Mouse (Mus musculus): Measurements from ENCODE around the gene Eps8l2. TPM values are rescaled to one million over a fixed set of nuclear protein-coding genes. Genes with fewer than 3 reads are reported as not detected.

Eps8l2 gene
- polyA plus RNA-seq, 1 experiment from 2014 or later: 1.1 TPM

DNA sequence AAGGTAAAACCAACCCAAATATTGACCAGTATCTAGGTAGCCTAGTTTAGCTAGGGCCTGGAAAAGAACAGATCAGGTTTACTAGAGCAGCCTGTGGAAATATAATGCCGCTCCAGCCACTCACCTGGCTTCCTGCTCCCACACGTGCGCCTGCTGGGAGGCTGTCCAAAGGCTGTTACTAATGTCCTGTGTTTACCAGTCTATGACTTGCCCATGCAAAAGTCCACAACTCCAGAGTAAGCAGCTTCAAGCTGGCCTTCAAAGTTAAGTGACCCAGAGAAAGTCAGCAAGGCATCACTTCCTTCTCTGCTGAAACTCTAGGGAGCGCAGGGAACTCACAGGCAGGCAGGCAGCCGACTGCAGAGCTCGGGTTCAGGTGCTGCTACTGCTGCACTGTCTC is 6.7 kb upstream of the Eps8l2 start:
- no peak for ATAC-seq (replicated peaks; ENCODE audit: insufficient number of reproducible peaks, insufficient read depth, low FRiP score, low read depth)
- no peaks in the 10 kb centered on the region for H3K27me3 ChIP-seq
- H3K27ac ChIP-seq: no peak overlapping the region
- H3K4me1 ChIP-seq (replicated peaks): peaks cover 5% of the 10 kb centered on the region
- no peaks in the 10 kb centered on the region for H3K9me3 ChIP-seq (replicated peaks)
- 76% methylated on average over 6 of the region's 6 CpGs for WGBS
- no peak overlapping the region for H3K4me3 ChIP-seq
- no peak overlapping the region for H3K9ac ChIP-seq
- H3K4me2 ChIP-seq: no peak overlapping the region
- peaks cover 14% of the 10 kb centered on the region for H3K36me3 ChIP-seq

DNA sequence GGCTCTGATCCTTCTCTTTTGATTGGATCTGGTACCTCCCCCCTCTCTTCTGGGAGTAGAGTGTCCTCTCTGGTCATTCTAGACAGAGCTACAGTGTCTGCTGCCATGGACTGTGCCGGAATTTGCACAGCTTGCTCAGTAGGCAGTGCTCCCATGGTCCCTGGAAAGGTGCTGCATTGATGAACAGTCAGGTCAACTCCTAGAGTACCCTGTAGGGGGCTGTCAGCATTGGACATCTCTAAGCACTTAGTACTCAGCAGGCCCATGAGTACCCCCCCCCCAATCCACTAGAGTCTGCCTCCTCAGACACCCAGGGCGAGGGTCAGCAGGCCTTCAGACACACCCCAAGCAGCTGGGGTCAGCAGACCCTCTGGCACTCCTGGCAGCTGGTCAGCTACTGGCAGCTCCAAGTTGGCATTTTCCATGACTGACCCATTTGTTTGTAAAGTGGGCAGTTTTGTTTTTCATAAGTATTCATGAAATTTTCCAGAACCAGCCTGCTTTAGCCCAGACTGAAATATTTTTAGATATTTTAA is 3.6 kb upstream of the Eps8l2 start:
- H3K27me3 ChIP-seq: peaks cover 10% of the 10 kb centered on the region
- H3K4me3 ChIP-seq: no peak overlapping the region
- H3K27ac ChIP-seq: no peak overlapping the region
- H3K36me3 ChIP-seq: peaks cover 14% of the 10 kb centered on the region
- ATAC-seq (replicated peaks; ENCODE audit: insufficient number of reproducible peaks, insufficient read depth, low FRiP score, low read depth): no peak
- H3K4me1 ChIP-seq (replicated peaks): peaks cover 10% of the 10 kb centered on the region
- H3K4me2 ChIP-seq: no peak overlapping the region
- H3K9me3 ChIP-seq (replicated peaks): no peaks in the 10 kb centered on the region
- H3K9ac ChIP-seq: no peak overlapping the region
- 83% methylated on average over 2 of the region's 2 CpGs for WGBS

DNA sequence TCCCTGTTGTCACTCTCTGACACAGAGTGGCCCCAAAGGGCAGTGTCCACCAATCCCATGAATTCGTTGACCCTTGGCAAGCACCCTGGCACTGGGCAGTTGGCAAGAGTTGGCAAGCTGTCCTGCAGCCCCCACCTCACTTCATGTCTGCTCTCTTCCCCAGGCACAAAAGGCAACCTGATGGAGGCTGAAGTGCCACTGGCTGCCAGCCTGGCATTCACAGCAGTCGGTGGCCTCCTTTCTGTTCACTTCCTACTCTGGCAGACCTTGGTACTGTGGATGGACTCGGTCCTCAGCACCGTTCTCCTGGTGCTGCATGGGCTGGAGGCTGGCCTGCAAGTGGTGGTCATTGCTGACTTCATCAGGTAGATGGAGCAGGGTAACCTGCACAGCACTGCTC is 3.0 kb upstream of the Eps8l2 start:
- Histone ChIP-seq H3K36me3 (peaks cover 14% of the 10 kb centered on the region), H3K4me1 (replicated peaks) (peaks cover 10% of the 10 kb centered on the region), H3K9ac (no peak overlapping the region), H3K9me3 (replicated peaks) (no peaks in the 10 kb centered on the region), H3K27ac (no peak overlapping the region), H3K4me3 (no peak overlapping the region), H3K4me2 (no peak overlapping the region), H3K27me3 (peaks cover 10% of the 10 kb centered on the region)
- no peak for ATAC-seq (replicated peaks; ENCODE audit: insufficient number of reproducible peaks, insufficient read depth, low FRiP score, low read depth)
- WGBS: 96% methylated on average over 4 of the region's 4 CpGs

DNA sequence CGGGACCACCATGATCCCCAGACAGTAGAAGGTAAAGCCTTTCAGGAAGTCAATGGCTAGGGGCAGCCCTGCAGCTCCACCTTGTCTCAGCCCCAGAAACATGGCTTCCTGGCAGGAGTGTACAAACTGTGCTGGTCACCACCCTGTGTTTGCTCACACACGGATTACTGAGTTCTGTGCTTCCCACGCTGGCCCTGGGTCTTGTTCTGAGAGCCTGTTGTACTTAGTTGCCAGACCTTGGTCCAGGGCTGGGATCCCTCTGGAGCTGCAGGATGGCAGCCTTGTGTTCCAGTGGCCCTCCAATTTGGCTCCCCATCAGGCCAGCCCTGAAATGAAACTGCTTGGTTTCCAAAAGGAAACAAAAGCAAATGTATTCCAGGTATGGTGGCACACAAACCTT is 2.4 kb upstream of the Eps8l2 start:
- no peak for ATAC-seq (replicated peaks; ENCODE audit: insufficient number of reproducible peaks, insufficient read depth, low FRiP score, low read depth)
- Histone ChIP-seq H3K27ac (no peak overlapping the region), H3K4me2 (no peak overlapping the region), H3K9ac (no peak overlapping the region), H3K27me3 (peaks cover 10% of the 10 kb centered on the region), H3K36me3 (peaks cover 14% of the 10 kb centered on the region), H3K4me3 (no peak overlapping the region), H3K4me1 (replicated peaks) (peaks cover 10% of the 10 kb centered on the region), H3K9me3 (replicated peaks) (no peaks in the 10 kb centered on the region)
- 80% methylated on average over 3 of the region's 3 CpGs for WGBS

DNA sequence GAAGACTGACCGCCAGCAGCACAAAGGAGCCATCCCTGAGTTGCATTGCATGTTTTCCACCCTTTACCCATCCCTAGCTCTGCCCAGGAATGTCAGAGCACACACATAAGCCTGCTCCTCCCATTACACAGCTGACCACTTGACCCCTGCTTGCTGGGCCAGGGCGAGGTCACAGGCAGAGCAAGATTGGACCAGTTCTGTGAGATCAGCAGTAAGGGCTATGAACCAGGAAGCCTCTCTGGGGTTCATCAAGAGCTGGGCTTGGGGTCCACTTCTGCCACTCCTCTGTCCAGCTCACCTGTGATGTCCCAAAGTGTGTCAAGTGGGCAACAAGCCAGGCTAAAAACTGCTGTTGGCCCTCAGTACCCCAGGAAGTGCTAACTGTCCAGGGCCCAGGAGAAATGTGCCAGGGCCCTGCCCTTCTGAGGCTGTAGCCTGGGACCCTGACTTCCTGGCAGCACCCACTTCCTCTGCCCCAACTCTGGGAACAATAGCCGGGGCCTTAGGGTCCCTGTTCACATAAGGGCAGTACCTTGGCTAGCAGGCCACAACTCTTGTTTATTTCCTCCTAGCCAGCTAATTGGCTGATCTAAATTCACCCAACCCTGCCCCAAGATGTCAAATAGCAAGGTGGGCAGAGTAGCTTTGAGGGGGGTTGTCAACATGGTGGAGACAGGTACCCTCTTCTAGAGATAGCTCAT is 814 bp upstream of the Eps8l2 start:
- no peak overlapping the region for H3K9ac ChIP-seq
- WGBS: 70% methylated on average over 3 of the region's 3 CpGs
- H3K27me3 ChIP-seq: peaks cover 12% of the 10 kb centered on the region
- ATAC-seq (replicated peaks; ENCODE audit: insufficient number of reproducible peaks, insufficient read depth, low FRiP score, low read depth): no peak
- H3K4me2 ChIP-seq: no peak overlapping the region
- H3K4me3 ChIP-seq: no peak overlapping the region
- no peaks in the 10 kb centered on the region for H3K9me3 ChIP-seq (replicated peaks)
- peaks cover 10% of the 10 kb centered on the region for H3K4me1 ChIP-seq (replicated peaks)
- H3K36me3 ChIP-seq: peaks cover 11% of the 10 kb centered on the region
- H3K27ac ChIP-seq: no peak overlapping the region

DNA sequence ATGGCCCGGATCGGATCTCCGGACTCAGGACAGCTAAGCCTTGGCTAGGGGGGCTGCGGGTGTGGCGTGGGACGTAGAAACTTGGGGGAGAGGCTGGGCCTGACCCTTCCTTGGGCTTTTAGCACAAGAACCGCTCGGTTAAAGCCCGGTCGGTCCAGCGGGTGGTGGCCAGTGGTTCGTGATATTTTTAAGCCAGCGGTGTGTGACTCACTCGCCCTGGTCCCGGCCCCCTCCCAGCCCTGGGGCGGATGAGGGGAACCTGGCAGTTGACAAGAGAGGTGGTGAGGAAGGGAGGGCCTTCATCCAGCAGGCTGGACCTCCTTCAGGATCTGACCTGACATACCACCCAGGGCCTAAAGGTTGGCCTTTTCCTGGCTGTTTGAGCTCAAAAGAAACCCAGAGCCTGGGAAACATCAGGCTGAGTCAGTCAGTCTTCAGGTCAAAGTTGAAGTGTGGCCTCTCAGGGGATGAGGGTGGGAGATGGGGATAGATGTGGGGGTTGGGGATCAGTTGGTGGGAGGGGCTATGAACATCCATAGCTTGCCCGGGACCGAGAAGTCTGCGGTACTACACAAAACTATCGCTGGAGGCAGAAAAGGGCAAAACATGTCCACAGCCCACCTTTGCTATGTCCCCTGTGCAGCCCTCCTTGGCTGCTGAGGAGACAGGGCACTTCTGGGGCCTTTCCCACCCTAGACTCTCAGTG is 688 bp downstream of the Eps8l2 start:
- Histone ChIP-seq H3K9me3 (replicated peaks) (no peaks in the 10 kb centered on the region), H3K4me3 (peak overlapping the region; percentile 33), H3K4me2 (peak overlapping the region; percentile 59), H3K4me1 (replicated peaks) (peaks cover 10% of the 10 kb centered on the region), H3K27me3 (peaks cover 12% of the 10 kb centered on the region), H3K9ac (peak overlapping the region; percentile 43; the same call in 1 of the 2 replicates), H3K27ac (no peak overlapping the region), H3K36me3 (no peaks in the 10 kb centered on the region; the same call in 1 of the 2 replicates)
- peak; percentile 6; the same call in 1 of the 2 replicates for ATAC-seq (replicated peaks; ENCODE audit: insufficient number of reproducible peaks, insufficient read depth, low FRiP score, low read depth)
- 44% methylated on average over 20 of the region's 20 CpGs for WGBS

- H3K4me2 ChIP-seq: no peak overlapping the region
- H3K4me3 ChIP-seq: no peak overlapping the region
- H3K36me3 ChIP-seq: no peaks in the 10 kb centered on the region
- peaks cover 10% of the 10 kb centered on the region for H3K4me1 ChIP-seq (replicated peaks)
- no peak overlapping the region for H3K9ac ChIP-seq
- no peak for ATAC-seq (replicated peaks; ENCODE audit: insufficient number of reproducible peaks, insufficient read depth, low FRiP score, low read depth)
- WGBS: 80% methylated on average over 7 of the region's 7 CpGs
- H3K27me3 ChIP-seq: peaks cover 12% of the 10 kb centered on the region
- H3K9me3 ChIP-seq (replicated peaks): no peaks in the 10 kb centered on the region
- no peak overlapping the region for H3K27ac ChIP-seq
Measured at GRCm38 (mm10) chr7:141340023-141340422, 1.3 kb downstream of the Eps8l2 start.

DNA sequence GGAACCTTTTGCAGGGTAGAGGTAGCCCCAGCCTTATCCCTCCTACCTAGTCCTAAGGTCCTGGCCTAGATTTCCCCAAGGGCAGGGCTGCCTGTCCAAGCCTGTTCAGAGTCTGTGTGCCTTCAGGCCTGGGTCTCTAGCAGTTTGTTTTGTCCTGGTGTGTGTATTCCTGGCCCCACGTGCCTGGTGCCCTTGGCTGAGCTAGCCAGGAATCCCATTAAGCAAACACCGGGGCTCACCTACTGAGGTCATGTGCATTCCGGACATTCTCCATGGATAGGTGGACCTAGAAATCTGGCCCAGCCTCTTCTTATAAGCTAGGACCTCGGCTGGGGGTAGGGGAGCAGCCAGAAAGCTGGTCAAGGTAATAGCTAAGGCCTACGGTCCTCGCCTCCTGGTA is 1.8 kb downstream of the Eps8l2 start:
- Histone ChIP-seq H3K4me1 (replicated peaks) (peaks cover 10% of the 10 kb centered on the region), H3K9me3 (replicated peaks) (no peaks in the 10 kb centered on the region), H3K9ac (no peak overlapping the region), H3K27me3 (peaks cover 12% of the 10 kb centered on the region), H3K27ac (no peak overlapping the region), H3K4me2 (no peak overlapping the region), H3K4me3 (no peak overlapping the region), H3K36me3 (no peaks in the 10 kb centered on the region)
- 82% methylated on average over 6 of the region's 6 CpGs for WGBS
- ATAC-seq (replicated peaks; ENCODE audit: insufficient number of reproducible peaks, insufficient read depth, low FRiP score, low read depth): no peak

- H3K9ac ChIP-seq: no peak overlapping the region
- no peaks in the 10 kb centered on the region for H3K36me3 ChIP-seq
- H3K4me3 ChIP-seq: no peak overlapping the region
- H3K27me3 ChIP-seq: peaks cover 12% of the 10 kb centered on the region
- H3K9me3 ChIP-seq (replicated peaks): no peaks in the 10 kb centered on the region
- H3K4me1 ChIP-seq (replicated peaks): peaks cover 10% of the 10 kb centered on the region
- WGBS: 84% methylated on average over 10 of the region's 10 CpGs
- no peak for ATAC-seq (replicated peaks; ENCODE audit: insufficient number of reproducible peaks, insufficient read depth, low FRiP score, low read depth)
- H3K4me2 ChIP-seq: no peak overlapping the region
- H3K27ac ChIP-seq: no peak overlapping the region
Measured at GRCm38 (mm10) chr7:141341689-141342226, 3.1 kb downstream of the Eps8l2 start.

GRCm38 (mm10) chr7:141343230-141343629 is 4.5 kb downstream of the Eps8l2 start:
- Histone ChIP-seq H3K4me2 (no peak overlapping the region), H3K9ac (no peak overlapping the region), H3K4me1 (replicated peaks) (peaks cover 10% of the 10 kb centered on the region), H3K27ac (no peak overlapping the region), H3K4me3 (no peak overlapping the region), H3K27me3 (peaks cover 12% of the 10 kb centered on the region), H3K9me3 (replicated peaks) (no peaks in the 10 kb centered on the region), H3K36me3 (no peaks in the 10 kb centered on the region)
- 68% methylated on average over 2 of the region's 2 CpGs for WGBS
- no peak for ATAC-seq (replicated peaks; ENCODE audit: insufficient number of reproducible peaks, insufficient read depth, low FRiP score, low read depth)

DNA sequence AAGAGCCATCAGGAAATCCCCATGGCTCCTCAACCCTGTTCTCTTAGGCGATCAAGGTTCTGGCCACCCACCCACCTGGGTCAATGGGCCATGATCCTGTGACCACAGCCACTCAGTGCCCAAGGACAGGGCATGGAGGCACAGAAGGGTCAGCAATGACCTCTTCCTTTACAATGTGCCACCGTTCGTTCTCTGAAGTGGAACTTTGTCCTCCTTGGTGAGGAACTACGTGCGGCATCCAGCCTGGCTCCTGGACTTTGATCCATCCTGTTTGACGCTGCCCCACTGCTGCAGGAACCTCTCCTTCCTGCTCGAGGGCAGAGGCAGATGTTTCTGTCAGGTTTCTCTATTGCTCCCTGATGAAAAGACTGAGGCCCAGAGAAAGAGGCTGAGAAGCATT is 5.0 kb downstream of the Eps8l2 start:
- H3K36me3 ChIP-seq: no peaks in the 10 kb centered on the region
- H3K4me3 ChIP-seq: no peak overlapping the region
- no peak for ATAC-seq (replicated peaks; ENCODE audit: insufficient number of reproducible peaks, insufficient read depth, low FRiP score, low read depth)
- H3K4me2 ChIP-seq: no peak overlapping the region
- no peak overlapping the region for H3K27ac ChIP-seq
- no peaks in the 10 kb centered on the region for H3K9me3 ChIP-seq (replicated peaks)
- WGBS: 66% methylated on average over 7 of the region's 7 CpGs
- peaks cover 9% of the 10 kb centered on the region for H3K27me3 ChIP-seq
- peaks cover 7% of the 10 kb centered on the region for H3K4me1 ChIP-seq (replicated peaks)
- no peak overlapping the region for H3K9ac ChIP-seq
